40 mouse cellular contexts compared by ENCODE assay signal in the genomic region with DNA sequence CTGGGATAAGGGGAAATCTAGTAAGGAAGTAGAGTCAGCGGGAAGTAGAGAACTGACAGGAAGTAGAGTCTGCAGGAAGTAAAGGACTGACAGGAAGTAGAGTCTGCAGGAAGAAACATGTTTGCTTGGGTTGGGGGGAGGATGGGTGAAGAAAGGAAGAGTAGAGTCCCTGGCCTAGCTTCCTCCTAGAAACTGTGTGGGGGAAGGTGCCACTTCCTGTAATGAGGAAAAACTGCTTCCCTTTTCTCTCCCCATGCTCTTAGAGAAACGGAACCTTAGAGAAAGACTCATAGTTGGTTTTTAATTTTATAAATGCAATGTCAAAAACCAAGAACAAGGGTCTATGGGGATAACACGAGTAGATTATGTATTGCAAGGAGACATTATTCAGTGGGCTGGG. TPM values are rescaled to one million over a fixed set of nuclear protein-coding genes. Genes with fewer than 3 reads are reported as not detected.
"Had no signal": no experiment of that assay in that cellular context is flagged by ENCODE, and none has a peak within 500 bp of the region (broad histone marks: within the 10 kb centered on the region; RNA-seq: fewer than 3 reads in every experiment).

No protein-coding gene starts in this region.

- H3K27ac ChIP-seq: heart, embryonic 10.5 days; hindbrain, postnatal 0 days; kidney, embryonic 15.5 days; kidney, postnatal 0 days; left cerebral cortex, adult 2 months; limb, embryonic 10.5 days; limb, embryonic 12.5 days; liver, embryonic 12.5 days; liver, embryonic 14.5 days had no signal

- H3K4me3 ChIP-seq: heart, embryonic 10.5 days; heart, embryonic 12.5 days; hindbrain, embryonic 13.5 days; hindbrain, embryonic 15.5 days; kidney, embryonic 15.5 days; left cerebral cortex, adult 2 months; limb, embryonic 10.5 days; limb, embryonic 12.5 days; liver, embryonic 12.5 days had no signal

- H3K36me3 ChIP-seq: heart, embryonic 10.5 days; heart, embryonic 12.5 days; hindbrain, embryonic 13.5 days; hindbrain, embryonic 15.5 days; kidney, embryonic 15.5 days; limb, embryonic 10.5 days; limb, embryonic 12.5 days; liver, embryonic 12.5 days had no signal

- H3K9ac ChIP-seq: heart, embryonic 12.5 days; hindbrain, embryonic 13.5 days; hindbrain, embryonic 15.5 days; kidney, embryonic 15.5 days; limb, embryonic 12.5 days; liver, embryonic 12.5 days; liver, embryonic 14.5 days had no signal

- H3K9me3 ChIP-seq: heart, embryonic 10.5 days; heart, embryonic 12.5 days; hindbrain, embryonic 13.5 days; hindbrain, embryonic 15.5 days; kidney, embryonic 15.5 days; limb, embryonic 10.5 days; limb, embryonic 12.5 days; liver, embryonic 12.5 days had no signal

- H3K27me3 ChIP-seq: heart, embryonic 12.5 days; hindbrain, embryonic 13.5 days; hindbrain, embryonic 15.5 days; kidney, embryonic 15.5 days; limb, embryonic 12.5 days; liver, embryonic 12.5 days had no signal

- H3K4me2 ChIP-seq: heart, embryonic 12.5 days; kidney, embryonic 15.5 days; limb, embryonic 12.5 days; liver, embryonic 12.5 days had no signal

- DNase-seq: gastrocnemius, postnatal 14 days; gastrocnemius, postnatal 36 days; heart, postnatal 10 days; heart, postnatal 36 days; kidney, adult 11 months; kidney, adult 2 months; kidney, adult 9 months; kidney, postnatal 14 days; kidney, postnatal 36 days; liver had no signal

- H3K4me1 ChIP-seq: heart, embryonic 10.5 days; heart, embryonic 12.5 days; kidney, embryonic 15.5 days; limb, embryonic 10.5 days; limb, embryonic 12.5 days; liver, embryonic 12.5 days had no signal

- ATAC-seq: hindbrain, postnatal 0 days; intestine, embryonic 16.5 days; liver, embryonic 12.5 days had no signal

RNA-seq across cellular contexts. Expression of a gene that starts 12.5 kb away (rescaled TPM):
- total RNA-seq: gastrocnemius, adult 18-20 months; gastrocnemius, adult 8-10 months; gastrocnemius, postnatal 14 days; gastrocnemius, postnatal 36 days; heart, adult 8-10 months; heart, postnatal 10 days; heart, postnatal 36 days; hematopoietic stem cell, adult 5-6 weeks; hindbrain, postnatal 0 days; layer of hippocampus, adult 18-20 months; layer of hippocampus, postnatal 10 days; layer of hippocampus, postnatal 25 days; left cerebral cortex, adult 2 months; left cerebral cortex, postnatal 14 days; left cerebral cortex, postnatal 36 days had no signal
- polyA plus RNA-seq: gonadal fat pad, adult 2 months; heart, embryonic 10.5 days; heart, embryonic 12.5 days; heart, embryonic 14.5 days; heart, embryonic 16.5 days; hindbrain, embryonic 11.5 days; hindbrain, embryonic 13.5 days; hindbrain, embryonic 15.5 days; hindbrain, postnatal 0 days; intestine, embryonic 14.5 days; intestine, embryonic 16.5 days; kidney, adult 2 months; kidney, embryonic 15.5 days; kidney, postnatal 0 days; large intestine, adult 2 months; limb, embryonic 10.5 days; limb, embryonic 12.5 days; limb, embryonic 14.5 days; liver, embryonic 12.5 days; liver, embryonic 14.5 days; liver, embryonic 16.5 days had no signal

RNA-seq across cellular contexts. Expression of a gene that starts 33.3 kb away (rescaled TPM):
- total RNA-seq: gastrocnemius, adult 18-20 months; gastrocnemius, adult 8-10 months; gastrocnemius, postnatal 14 days; gastrocnemius, postnatal 36 days; heart, adult 8-10 months; heart, postnatal 10 days; heart, postnatal 36 days; hematopoietic stem cell, adult 5-6 weeks; hindbrain, postnatal 0 days; layer of hippocampus, adult 18-20 months; layer of hippocampus, postnatal 10 days; layer of hippocampus, postnatal 25 days; left cerebral cortex, adult 2 months; left cerebral cortex, postnatal 14 days; left cerebral cortex, postnatal 36 days had no signal
- polyA plus RNA-seq: gonadal fat pad, adult 2 months; heart, embryonic 10.5 days; heart, embryonic 12.5 days; heart, embryonic 14.5 days; heart, embryonic 16.5 days; hindbrain, embryonic 11.5 days; hindbrain, embryonic 13.5 days; hindbrain, embryonic 15.5 days; hindbrain, postnatal 0 days; intestine, embryonic 14.5 days; intestine, embryonic 16.5 days; kidney, adult 2 months; kidney, embryonic 15.5 days; kidney, postnatal 0 days; large intestine, adult 2 months; limb, embryonic 10.5 days; limb, embryonic 12.5 days; limb, embryonic 14.5 days; liver, embryonic 12.5 days; liver, embryonic 14.5 days; liver, embryonic 16.5 days had no signal

RNA-seq across cellular contexts. Expression of a gene that starts 44.2 kb away (rescaled TPM):
- total RNA-seq: gastrocnemius, adult 18-20 months; gastrocnemius, adult 8-10 months; gastrocnemius, postnatal 14 days; gastrocnemius, postnatal 36 days; heart, adult 8-10 months; heart, postnatal 10 days; heart, postnatal 36 days; hematopoietic stem cell, adult 5-6 weeks; hindbrain, postnatal 0 days; layer of hippocampus, adult 18-20 months; layer of hippocampus, postnatal 10 days; layer of hippocampus, postnatal 25 days; left cerebral cortex, adult 2 months; left cerebral cortex, postnatal 14 days; left cerebral cortex, postnatal 36 days had no signal
- polyA plus RNA-seq: gonadal fat pad, adult 2 months; heart, embryonic 10.5 days; heart, embryonic 12.5 days; heart, embryonic 14.5 days; heart, embryonic 16.5 days; hindbrain, embryonic 11.5 days; hindbrain, embryonic 13.5 days; hindbrain, embryonic 15.5 days; hindbrain, postnatal 0 days; intestine, embryonic 14.5 days; intestine, embryonic 16.5 days; kidney, adult 2 months; kidney, embryonic 15.5 days; kidney, postnatal 0 days; large intestine, adult 2 months; limb, embryonic 10.5 days; limb, embryonic 12.5 days; limb, embryonic 14.5 days; liver, embryonic 12.5 days; liver, embryonic 14.5 days; liver, embryonic 16.5 days had no signal

RNA-seq across cellular contexts. Expression of a gene that starts 58.9 kb away (rescaled TPM):
- total RNA-seq: gastrocnemius, adult 18-20 months; gastrocnemius, adult 8-10 months; gastrocnemius, postnatal 14 days; gastrocnemius, postnatal 36 days; heart, adult 8-10 months; heart, postnatal 10 days; heart, postnatal 36 days; hematopoietic stem cell, adult 5-6 weeks; hindbrain, postnatal 0 days; layer of hippocampus, adult 18-20 months; layer of hippocampus, postnatal 10 days; layer of hippocampus, postnatal 25 days; left cerebral cortex, adult 2 months; left cerebral cortex, postnatal 14 days; left cerebral cortex, postnatal 36 days had no signal
- polyA plus RNA-seq: gonadal fat pad, adult 2 months; heart, embryonic 10.5 days; heart, embryonic 12.5 days; heart, embryonic 14.5 days; heart, embryonic 16.5 days; hindbrain, embryonic 11.5 days; hindbrain, embryonic 13.5 days; hindbrain, embryonic 15.5 days; hindbrain, postnatal 0 days; intestine, embryonic 14.5 days; intestine, embryonic 16.5 days; kidney, adult 2 months; kidney, embryonic 15.5 days; kidney, postnatal 0 days; large intestine, adult 2 months; limb, embryonic 10.5 days; limb, embryonic 12.5 days; limb, embryonic 14.5 days; liver, embryonic 12.5 days; liver, embryonic 14.5 days; liver, embryonic 16.5 days had no signal
